Mouse (Mus musculus): Measurements from ENCODE around the gene Akt3. TPM values are rescaled to one million over a fixed set of nuclear protein-coding genes. Genes with fewer than 3 reads are reported as not detected.

Akt3 gene
- polyA plus RNA-seq, 1 experiment from 2014 or later, result 23.7 TPM

GRCm38 (mm10) chr1:176991473-176991872 lies 266.5 kb downstream of the Akt3 start:
- peaks cover 45% of the 10 kb centered on the region for H3K4me1 ChIP-seq
- WGBS, result 97% methylated on average over 4 of the region's 4 CpGs
- no peaks in the 10 kb centered on the region for H3K27me3 ChIP-seq (replicated peaks)
- H3K36me3 ChIP-seq, result no peaks in the 10 kb centered on the region
- no peaks in the 10 kb centered on the region for H3K9me3 ChIP-seq
- H3K4me2 ChIP-seq (replicated peaks), result no peak overlapping the region
- ATAC-seq (ENCODE audit: low FRiP score, low read depth), result no peak
- no peak overlapping the region for H3K9ac ChIP-seq
- no peak overlapping the region for H3K4me3 ChIP-seq
- no peak overlapping the region for H3K27ac ChIP-seq

GRCm38 (mm10) chr1:176986990-176987740 lies 270.8 kb downstream of the Akt3 start:
- 82% methylated on average over 6 of the region's 6 CpGs for WGBS
- H3K4me1 ChIP-seq, result peaks cover 21% of the 10 kb centered on the region

GRCm38 (mm10) chr1:176986275-176986674 lies 271.7 kb downstream of the Akt3 start:
- H3K36me3 ChIP-seq, result no peaks in the 10 kb centered on the region
- no peaks in the 10 kb centered on the region for H3K27me3 ChIP-seq (replicated peaks)
- H3K9ac ChIP-seq, result no peak overlapping the region
- H3K4me2 ChIP-seq (replicated peaks), result no peak overlapping the region
- no peak for ATAC-seq (ENCODE audit: low FRiP score, low read depth)
- no peak overlapping the region for H3K4me3 ChIP-seq
- H3K4me1 ChIP-seq, result peaks cover 21% of the 10 kb centered on the region
- no peak overlapping the region for H3K27ac ChIP-seq
- 60% methylated on average over 6 of the region's 6 CpGs for WGBS
- no peaks in the 10 kb centered on the region for H3K9me3 ChIP-seq

More at GRCm38 (mm10) chr1:176986990-176987740, 270.8 kb downstream of the Akt3 start:
- H3K4me3 ChIP-seq, result no peak overlapping the region
- H3K27ac ChIP-seq, result no peak overlapping the region
- H3K36me3 ChIP-seq, result no peaks in the 10 kb centered on the region
- H3K9me3 ChIP-seq, result no peaks in the 10 kb centered on the region
- no peaks in the 10 kb centered on the region for H3K27me3 ChIP-seq (replicated peaks)
- no peak for ATAC-seq (ENCODE audit: low FRiP score, low read depth)
- no peak overlapping the region for H3K9ac ChIP-seq
- H3K4me2 ChIP-seq (replicated peaks), result no peak overlapping the region

GRCm38 (mm10) chr1:176985691-176986090 lies 272.3 kb downstream of the Akt3 start:
- H3K4me1 ChIP-seq, result peaks cover 21% of the 10 kb centered on the region

GRCm38 (mm10) chr1:176982671-176983070 lies 275.3 kb downstream of the Akt3 start:
- Histone ChIP-seq H3K4me3 (no peak overlapping the region), H3K4me2 (replicated peaks) (no peak overlapping the region), H3K27me3 (replicated peaks) (no peaks in the 10 kb centered on the region), H3K9me3 (no peaks in the 10 kb centered on the region), H3K36me3 (no peaks in the 10 kb centered on the region), H3K27ac (no peak overlapping the region), H3K9ac (no peak overlapping the region), H3K4me1 (peaks cover 14% of the 10 kb centered on the region)
- ATAC-seq (ENCODE audit: low FRiP score, low read depth), result no peak
- WGBS, result 93% methylated on average over 8 of the region's 8 CpGs

More at GRCm38 (mm10) chr1:176985691-176986090, 272.3 kb downstream of the Akt3 start:
- Histone ChIP-seq H3K4me3 (no peak overlapping the region), H3K9ac (no peak overlapping the region), H3K27me3 (replicated peaks) (no peaks in the 10 kb centered on the region), H3K36me3 (no peaks in the 10 kb centered on the region), H3K27ac (no peak overlapping the region), H3K4me2 (replicated peaks) (no peak overlapping the region), H3K9me3 (no peaks in the 10 kb centered on the region)
- no peak for ATAC-seq (ENCODE audit: low FRiP score, low read depth)
- WGBS, result 72% methylated on average over 6 of the region's 6 CpGs

GRCm38 (mm10) chr1:176981511-176981910 lies 276.5 kb downstream of the Akt3 start:
- WGBS, result 93% methylated on average over 2 of the region's 2 CpGs
- no peak overlapping the region for H3K27ac ChIP-seq
- no peak overlapping the region for H3K4me3 ChIP-seq
- ATAC-seq (ENCODE audit: low FRiP score, low read depth), result no peak
- no peaks in the 10 kb centered on the region for H3K27me3 ChIP-seq (replicated peaks)
- H3K4me2 ChIP-seq (replicated peaks), result no peak overlapping the region
- no peaks in the 10 kb centered on the region for H3K9me3 ChIP-seq
- no peak overlapping the region for H3K9ac ChIP-seq
- no peaks in the 10 kb centered on the region for H3K36me3 ChIP-seq
- H3K4me1 ChIP-seq, result peaks cover 13% of the 10 kb centered on the region

- Histone ChIP-seq H3K27ac (no peak overlapping the region), H3K4me3 (no peak overlapping the region), H3K9ac (no peak overlapping the region), H3K4me2 (replicated peaks) (no peak overlapping the region), H3K27me3 (replicated peaks) (no peaks in the 10 kb centered on the region), H3K36me3 (no peaks in the 10 kb centered on the region), H3K9me3 (no peaks in the 10 kb centered on the region), H3K4me1 (peaks cover 7% of the 10 kb centered on the region)
- ATAC-seq (ENCODE audit: low FRiP score, low read depth), result no peak
- 88% methylated on average over 10 of the region's 10 CpGs for WGBS
Measured at GRCm38 (mm10) chr1:176980801-176981400, 277.1 kb downstream of the Akt3 start.

- no peaks in the 10 kb centered on the region for H3K9me3 ChIP-seq
- no peaks in the 10 kb centered on the region for H3K4me1 ChIP-seq
- WGBS, result 86% methylated on average over 5 of the region's 5 CpGs
- no peaks in the 10 kb centered on the region for H3K36me3 ChIP-seq
- H3K4me2 ChIP-seq (replicated peaks), result no peak overlapping the region
- H3K27ac ChIP-seq, result no peak overlapping the region
- no peak overlapping the region for H3K4me3 ChIP-seq
- no peak overlapping the region for H3K9ac ChIP-seq
- H3K27me3 ChIP-seq (replicated peaks), result no peaks in the 10 kb centered on the region
- ATAC-seq (ENCODE audit: low FRiP score, low read depth), result no peak
Measured at GRCm38 (mm10) chr1:176980140-176980539, 277.9 kb downstream of the Akt3 start.

- no peaks in the 10 kb centered on the region for H3K36me3 ChIP-seq
- H3K4me3 ChIP-seq, result no peak overlapping the region
- H3K9me3 ChIP-seq, result no peaks in the 10 kb centered on the region
- no peak overlapping the region for H3K9ac ChIP-seq
- H3K27ac ChIP-seq, result no peak overlapping the region
- ATAC-seq (ENCODE audit: low FRiP score, low read depth), result no peak
- H3K27me3 ChIP-seq (replicated peaks), result no peaks in the 10 kb centered on the region
- no peaks in the 10 kb centered on the region for H3K4me1 ChIP-seq
- no peak overlapping the region for H3K4me2 ChIP-seq (replicated peaks)
Measured at GRCm38 (mm10) chr1:176979235-176979634, 278.8 kb downstream of the Akt3 start.

- ATAC-seq (ENCODE audit: low FRiP score, low read depth), result no peak
- Histone ChIP-seq H3K4me1 (no peaks in the 10 kb centered on the region), H3K9ac (no peak overlapping the region)
Measured at GRCm38 (mm10) chr1:176973356-176974088, 284.5 kb downstream of the Akt3 start.

GRCm38 (mm10) chr1:176971479-176971797 lies 286.6 kb downstream of the Akt3 start:
- Histone ChIP-seq H3K27me3 (replicated peaks) (no peaks in the 10 kb centered on the region), H3K27ac (no peak overlapping the region), H3K4me1 (no peaks in the 10 kb centered on the region), H3K9ac (no peak overlapping the region), H3K36me3 (no peaks in the 10 kb centered on the region), H3K4me3 (no peak overlapping the region), H3K4me2 (replicated peaks) (no peak overlapping the region), H3K9me3 (no peaks in the 10 kb centered on the region)
- ATAC-seq (ENCODE audit: low FRiP score, low read depth), result no peak
- 88% methylated on average over 4 of the region's 4 CpGs for WGBS

More at GRCm38 (mm10) chr1:176973356-176974088, 284.5 kb downstream of the Akt3 start:
- no peak overlapping the region for H3K4me2 ChIP-seq (replicated peaks)
- H3K36me3 ChIP-seq, result no peaks in the 10 kb centered on the region
- no peaks in the 10 kb centered on the region for H3K9me3 ChIP-seq
- H3K27me3 ChIP-seq (replicated peaks), result no peaks in the 10 kb centered on the region
- no peak overlapping the region for H3K4me3 ChIP-seq
- 90% methylated on average over 6 of the region's 6 CpGs for WGBS
- no peak overlapping the region for H3K27ac ChIP-seq

GRCm38 (mm10) chr1:176970635-176971478 lies 287.1 kb downstream of the Akt3 start:
- Histone ChIP-seq H3K27ac (no peak overlapping the region), H3K4me2 (replicated peaks) (no peak overlapping the region), H3K9ac (no peak overlapping the region), H3K27me3 (replicated peaks) (no peaks in the 10 kb centered on the region), H3K9me3 (no peaks in the 10 kb centered on the region), H3K36me3 (no peaks in the 10 kb centered on the region), H3K4me3 (no peak overlapping the region), H3K4me1 (no peaks in the 10 kb centered on the region)
- WGBS, result 73% methylated on average over 16 of the region's 16 CpGs
- no peak for ATAC-seq (ENCODE audit: low FRiP score, low read depth)

Data from neural tube, embryonic 12.5 days (tissue).